In genomic region chr17:28486720-28487119, GRCm38 (mm10) we compare ENCODE assay signal across 9 mouse cellular contexts. TPM values are rescaled to one million over a fixed set of nuclear protein-coding genes. Genes with fewer than 3 reads are reported as not detected.
DNase-seq lines count a peak whose midpoint lies in the region; ATAC-seq and TF ChIP-seq lines count a peak whose summit lies in the region.
"Had no signal": no experiment of that assay in that cellular context is flagged by ENCODE, and none has a peak within 500 bp of the region (broad histone marks: within the 10 kb centered on the region; RNA-seq: fewer than 3 reads in every experiment).

No protein-coding gene starts in this region.

- no peak for TF ChIP-seq EP300 in stomach, postnatal 0 days (optimal IDR thresholded peaks at IDR 0.05)

- WGBS in lung, embryonic 15.5 days, result 77% methylated on average over 6 of the region's 6 CpGs
- WGBS in limb, embryonic 10.5 days, result 79% methylated on average over 6 of the region's 6 CpGs
- 83% methylated on average over 6 of the region's 6 CpGs for WGBS in stomach, postnatal 0 days

- H3K4me1 ChIP-seq in lung, embryonic 15.5 days, result peaks cover 16% of the 10 kb centered on the region
- H3K4me1 ChIP-seq in limb, embryonic 10.5 days, result peaks cover 25% of the 10 kb centered on the region
- H3K4me1 ChIP-seq in stomach, postnatal 0 days (replicated peaks; ENCODE audit: control insufficient read depth, insufficient read depth), result peaks cover 3% of the 10 kb centered on the region; the same call in 1 of the 2 replicates

- no peak overlapping the region for H3K9ac ChIP-seq in lung, embryonic 15.5 days
- H3K9ac ChIP-seq in stomach, postnatal 0 days (ENCODE audit: low read length), result no peak overlapping the region

- 0 out of 2 replicates have a peak overlapping the region, but pooled peaks have one; percentile 85 for H3K4me3 ChIP-seq in lung, embryonic 15.5 days
- peak overlapping the region; percentile 91; the same call in 1 of the 2 replicates for H3K4me3 ChIP-seq in limb, embryonic 10.5 days
- H3K4me3 ChIP-seq in stomach, postnatal 0 days (ENCODE audit: low read depth, low read length), result no peak overlapping the region

- no peak overlapping the region for H3K4me2 ChIP-seq in lung, embryonic 15.5 days
- no peak overlapping the region for H3K4me2 ChIP-seq in stomach, postnatal 0 days (replicated peaks; ENCODE audit: low read depth)

- DNase-seq in cerebellum, adult 9-10 months, result peak; percentile 18
- DNase-seq in cerebellum, adult 8-10 months, result no peak
- DNase-seq in lung, postnatal 10 days, result no peak
- DNase-seq in limb, embryonic 10.5 days (ENCODE audit: low spot score), result no peak
- DNase-seq in stomach, postnatal 0 days (ENCODE audit: low spot score), result no peak
- DNase-seq in urinary bladder, postnatal 36 days (ENCODE audit: low spot score in 2 of 2), result no peak
- DNase-seq in spleen, postnatal 10 days (ENCODE audit: low spot score in 2 of 2), result no peak

- H3K27ac ChIP-seq in lung, embryonic 15.5 days, result no peak overlapping the region
- H3K27ac ChIP-seq in limb, embryonic 10.5 days, result peak overlapping the region; percentile 94; the same call in 1 of the 2 replicates
- H3K27ac ChIP-seq in stomach, postnatal 0 days (replicated peaks), result peak overlapping the region; percentile 63; the same call in 1 of the 2 replicates

- H3K9me3 ChIP-seq in lung, embryonic 15.5 days, result no peaks in the 10 kb centered on the region
- no peaks in the 10 kb centered on the region for H3K9me3 ChIP-seq in limb, embryonic 10.5 days (replicated peaks)
- H3K9me3 ChIP-seq in stomach, postnatal 0 days (ENCODE audit: control insufficient read depth, low read length), result no peaks in the 10 kb centered on the region

- no peak for ATAC-seq in lung, embryonic 15.5 days (ENCODE audit: borderline replicate concordance, extremely low read depth, low FRiP score, low TSS enrichment)
- ATAC-seq in stomach, postnatal 0 days (ENCODE audit: low FRiP score, low TSS enrichment), result no peak

- no peaks in the 10 kb centered on the region for H3K27me3 ChIP-seq in lung, embryonic 15.5 days
- no peaks in the 10 kb centered on the region for H3K27me3 ChIP-seq in limb, embryonic 10.5 days (ENCODE audit: low read depth, poor library complexity, severe bottlenecking)
- no peaks in the 10 kb centered on the region for H3K27me3 ChIP-seq in stomach, postnatal 0 days (ENCODE audit: control insufficient read depth, insufficient read depth, low read length)

- TF ChIP-seq CTCF in stomach, postnatal 0 days (IDR thresholded peaks at IDR 0.05; ENCODE audit: low read depth), result peak; percentile 39; the same call in 1 of the 2 replicates

- no peaks in the 10 kb centered on the region for H3K36me3 ChIP-seq in lung, embryonic 15.5 days
- no peaks in the 10 kb centered on the region for H3K36me3 ChIP-seq in limb, embryonic 10.5 days
- no peaks in the 10 kb centered on the region for H3K36me3 ChIP-seq in stomach, postnatal 0 days (ENCODE audit: control insufficient read depth, insufficient read depth, low read length)

RNA-seq across cellular contexts. Expression of gene Fkbp5, which starts 30.6 kb away (rescaled TPM):
- 30.7 and 35.1 TPM in 2 replicates for polyA plus RNA-seq in lung, embryonic 15.5 days (2015; fragmentation: Nextera tagmentation; extraction: Ambion mirVana)
- 32.5 and 32.6 TPM in 2 replicates for polyA plus RNA-seq in limb, embryonic 10.5 days (2016; fragmentation: Nextera tagmentation; extraction: Ambion mirVana)
- 9.2 and 11.8 TPM in 2 replicates for polyA plus RNA-seq in stomach, postnatal 0 days (2015; fragmentation: Nextera tagmentation; extraction: Ambion mirVana)

RNA-seq across cellular contexts. Expression of gene Armc12, which starts 43.9 kb away (rescaled TPM):
- polyA plus RNA-seq in lung, embryonic 15.5 days (2015; fragmentation: Nextera tagmentation; extraction: Ambion mirVana), result not detected in 2 replicates
- not detected in 2 replicates for polyA plus RNA-seq in limb, embryonic 10.5 days (2016; fragmentation: Nextera tagmentation; extraction: Ambion mirVana)
- polyA plus RNA-seq in stomach, postnatal 0 days (2015; fragmentation: Nextera tagmentation; extraction: Ambion mirVana), result not detected in 2 replicates
- polyA plus RNA-seq: heart, embryonic 11.5 days had no signal
